Mouse (Mus musculus): ENCODE results near the gene Dbx2. TPM values are rescaled to one million over a fixed set of nuclear protein-coding genes. Genes with fewer than 3 reads are reported as not detected.

Dbx2 gene
- 0.44 and 1.3 TPM in 2 replicates for polyA plus RNA-seq (2014; fragmentation: Nextera tagmentation; extraction: Ambion mirVana)

DNA sequence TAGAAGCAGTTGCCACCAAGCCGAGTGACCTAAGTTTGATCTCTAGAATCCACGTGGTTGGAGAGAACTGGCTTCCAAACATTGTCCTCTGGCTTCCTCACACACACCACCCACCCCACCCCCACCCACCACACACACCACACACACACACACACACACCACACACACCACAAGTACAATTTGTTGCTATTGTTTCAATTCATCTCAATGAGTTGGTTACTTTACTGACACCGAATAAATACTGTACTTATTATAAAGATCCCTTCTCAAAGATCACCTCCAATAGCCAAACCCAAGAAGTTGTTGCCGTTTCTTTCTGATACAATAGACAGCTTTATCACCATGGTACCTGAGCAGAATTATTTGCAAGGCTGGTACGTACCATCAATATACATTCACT is at the start of gene Dbx2:
Gene Dbx2 (minus strand): TSS at position 101 of the 400 bp plus-strand sequence.
- H3K9me3 ChIP-seq (ENCODE audit: control insufficient read depth, low read length): no peaks in the 10 kb centered on the region
- peaks cover 39% of the 10 kb centered on the region for H3K27me3 ChIP-seq (ENCODE audit: control insufficient read depth, insufficient read depth, low read length)
- peaks cover 4% of the 10 kb centered on the region for H3K4me1 ChIP-seq (replicated peaks; ENCODE audit: control insufficient read depth, insufficient read depth, low read length)
- H3K36me3 ChIP-seq (ENCODE audit: control insufficient read depth, insufficient read depth, low read length): no peaks in the 10 kb centered on the region
- WGBS: 88% methylated on average over 5 of the region's 5 CpGs
- DNase-seq (ENCODE audit: low spot score) (no peak), ATAC-seq (replicated peaks; ENCODE audit: low FRiP score) (no peak)
- H3K4me2 ChIP-seq (ENCODE audit: low read depth, low read length, severe bottlenecking): peak within 1 kb of the TSS; percentile 69
- no peak within 1 kb of the TSS; the same call in 1 of the 2 replicates for H3K4me3 ChIP-seq (ENCODE audit: low read depth, low read length)
- no peak within 1 kb of the TSS for H3K9ac ChIP-seq (ENCODE audit: low read length)
- no peak within 1 kb of the TSS for H3K27ac ChIP-seq (ENCODE audit: low read depth, low read length)

- DNase-seq (ENCODE audit: low spot score) (no peak), ATAC-seq (replicated peaks; ENCODE audit: low FRiP score) (peak; percentile 86)
- Histone ChIP-seq H3K4me2 (ENCODE audit: low read depth, low read length, severe bottlenecking) (no peak overlapping the region), H3K4me3 (ENCODE audit: low read depth, low read length) (no peak overlapping the region), H3K4me1 (replicated peaks; ENCODE audit: control insufficient read depth, insufficient read depth, low read length) (peaks cover 2% of the 10 kb centered on the region; the same call in 1 of the 2 replicates), H3K9ac (ENCODE audit: low read length) (no peak overlapping the region), H3K9me3 (ENCODE audit: control insufficient read depth, low read length) (no peaks in the 10 kb centered on the region), H3K36me3 (ENCODE audit: control insufficient read depth, insufficient read depth, low read length) (no peaks in the 10 kb centered on the region), H3K27ac (ENCODE audit: low read depth, low read length) (no peak overlapping the region), H3K27me3 (ENCODE audit: control insufficient read depth, insufficient read depth, low read length) (peaks cover 24% of the 10 kb centered on the region)
- WGBS: 16% methylated on average over 9 of the region's 9 CpGs
Observed at GRCm38 (mm10) chr15:95702206-95702605, 46.4 kb upstream of the Dbx2 start.

DNA sequence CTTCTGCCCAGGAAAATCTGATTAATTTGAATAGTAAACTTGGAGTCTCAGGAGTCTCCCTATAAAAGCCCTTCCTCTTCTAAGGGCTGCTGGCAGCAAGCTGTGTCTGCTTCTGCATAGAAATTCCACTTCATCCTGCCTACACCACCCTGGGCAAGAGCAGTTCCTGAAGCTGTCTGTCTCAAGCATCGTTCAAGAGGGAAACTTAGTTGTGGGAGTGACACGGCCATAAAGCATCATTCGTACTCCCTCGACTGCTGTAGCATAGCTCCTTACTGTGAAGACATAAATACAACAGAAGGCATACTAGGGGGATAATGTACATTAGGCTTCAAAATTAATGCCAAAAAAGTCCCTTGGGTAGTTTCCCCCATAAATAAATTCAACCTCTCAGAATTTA is 45.8 kb upstream of the Dbx2 start:
- H3K9ac ChIP-seq (ENCODE audit: low read length): no peak overlapping the region
- no peaks in the 10 kb centered on the region for H3K9me3 ChIP-seq (ENCODE audit: control insufficient read depth, low read length)
- H3K27me3 ChIP-seq (ENCODE audit: control insufficient read depth, insufficient read depth, low read length): peaks cover 24% of the 10 kb centered on the region
- peak overlapping the region; percentile 8; the same call in 1 of the 2 replicates for H3K4me2 ChIP-seq (ENCODE audit: low read depth, low read length, severe bottlenecking)
- peaks cover 2% of the 10 kb centered on the region; the same call in 1 of the 2 replicates for H3K4me1 ChIP-seq (replicated peaks; ENCODE audit: control insufficient read depth, insufficient read depth, low read length)
- ATAC-seq (replicated peaks; ENCODE audit: low FRiP score) (0 out of 2 replicates have a peak, but pooled peaks have one; percentile 32), DNase-seq (ENCODE audit: low spot score) (no peak)
- no peak overlapping the region for H3K4me3 ChIP-seq (ENCODE audit: low read depth, low read length)
- no peaks in the 10 kb centered on the region for H3K36me3 ChIP-seq (ENCODE audit: control insufficient read depth, insufficient read depth, low read length)
- WGBS: 11% methylated on average over 4 of the region's 4 CpGs
- H3K27ac ChIP-seq (ENCODE audit: low read depth, low read length): no peak overlapping the region

DNA sequence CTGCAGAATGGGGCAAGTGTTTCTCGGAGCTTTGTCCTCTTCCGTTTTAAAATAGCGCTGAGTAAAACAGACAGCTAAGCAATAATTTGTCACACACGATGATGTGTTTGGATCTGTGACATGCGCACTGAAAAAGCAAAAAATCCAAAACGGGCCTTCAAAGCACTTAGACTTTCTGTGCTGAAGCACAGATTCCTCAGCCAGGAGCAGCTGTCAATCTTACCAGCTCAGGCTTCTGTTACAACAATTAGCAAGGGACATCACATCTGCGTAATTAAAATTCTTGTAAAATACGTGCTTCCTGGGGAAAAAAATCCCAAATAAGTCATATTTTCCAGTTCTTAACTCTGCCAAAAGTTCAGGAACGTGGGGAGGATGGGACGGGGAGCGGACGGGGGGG is 43.6 kb upstream of the Dbx2 start:
- DNase-seq (ENCODE audit: low spot score): no peak
- no peak overlapping the region for H3K9ac ChIP-seq (ENCODE audit: low read length)
- no peak overlapping the region for H3K27ac ChIP-seq (ENCODE audit: low read depth, low read length)
- peaks cover 19% of the 10 kb centered on the region for H3K27me3 ChIP-seq (ENCODE audit: control insufficient read depth, insufficient read depth, low read length)
- no peak for ATAC-seq (replicated peaks; ENCODE audit: low FRiP score)
- H3K9me3 ChIP-seq (ENCODE audit: control insufficient read depth, low read length): no peaks in the 10 kb centered on the region
- 76% methylated on average over 12 of the region's 12 CpGs for WGBS
- no peak overlapping the region for H3K4me2 ChIP-seq (ENCODE audit: low read depth, low read length, severe bottlenecking)
- no peak overlapping the region for H3K4me3 ChIP-seq (ENCODE audit: low read depth, low read length)
- H3K4me1 ChIP-seq (replicated peaks; ENCODE audit: control insufficient read depth, insufficient read depth, low read length): peaks cover 2% of the 10 kb centered on the region; the same call in 1 of the 2 replicates
- no peaks in the 10 kb centered on the region for H3K36me3 ChIP-seq (ENCODE audit: control insufficient read depth, insufficient read depth, low read length)

DNA sequence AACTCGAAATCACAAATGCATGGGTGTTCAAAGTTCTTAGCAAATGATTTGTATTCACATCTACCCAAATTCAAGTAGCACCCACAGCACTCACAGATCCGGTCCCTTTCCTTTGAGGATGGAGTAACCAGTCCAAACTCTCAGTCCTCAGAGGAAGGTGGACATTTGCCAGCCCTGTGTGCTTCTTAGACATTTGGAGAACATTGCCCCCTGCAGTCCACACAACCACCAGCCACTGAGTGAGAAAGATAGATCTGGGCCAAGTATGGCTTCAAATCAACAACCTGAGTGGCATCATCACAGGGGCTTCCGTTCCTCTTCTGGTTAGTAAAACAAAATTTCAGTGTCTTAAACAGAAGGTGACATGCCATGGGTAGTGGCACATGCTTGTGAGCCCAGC is 38.0 kb upstream of the Dbx2 start:
- Histone ChIP-seq H3K36me3 (ENCODE audit: control insufficient read depth, insufficient read depth, low read length) (no peaks in the 10 kb centered on the region), H3K4me1 (replicated peaks; ENCODE audit: control insufficient read depth, insufficient read depth, low read length) (peaks cover 3% of the 10 kb centered on the region; the same call in 1 of the 2 replicates), H3K27me3 (ENCODE audit: control insufficient read depth, insufficient read depth, low read length) (peaks cover 3% of the 10 kb centered on the region; the same call in 1 of the 2 replicates), H3K4me2 (ENCODE audit: low read depth, low read length, severe bottlenecking) (no peak overlapping the region), H3K9me3 (ENCODE audit: control insufficient read depth, low read length) (no peaks in the 10 kb centered on the region), H3K4me3 (ENCODE audit: low read depth, low read length) (no peak overlapping the region), H3K9ac (ENCODE audit: low read length) (no peak overlapping the region), H3K27ac (ENCODE audit: low read depth, low read length) (no peak overlapping the region)
- ATAC-seq (replicated peaks; ENCODE audit: low FRiP score) (no peak), DNase-seq (ENCODE audit: low spot score) (no peak)
- 90% methylated on average over 3 of the region's 3 CpGs for WGBS

DNA sequence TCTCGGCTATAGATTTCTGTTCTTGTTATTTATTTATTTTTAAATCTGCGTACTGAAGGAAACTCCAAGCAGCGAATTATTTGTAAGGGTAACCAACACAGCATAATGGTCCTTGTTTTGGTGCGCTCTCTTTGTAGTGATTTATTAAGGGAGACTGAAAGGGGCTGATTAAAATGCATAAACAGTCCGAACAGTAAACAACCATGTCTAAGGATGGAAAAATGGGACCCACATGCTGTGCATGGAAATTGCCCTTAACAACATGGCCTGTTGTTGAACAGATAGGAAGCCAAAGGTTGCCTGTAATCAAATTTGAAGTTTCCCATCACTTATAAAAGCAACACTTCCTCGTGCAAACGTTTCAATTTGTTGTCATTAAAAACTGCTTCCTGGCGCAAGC is 35.8 kb upstream of the Dbx2 start:
- H3K27me3 ChIP-seq (ENCODE audit: control insufficient read depth, insufficient read depth, low read length): no peaks in the 10 kb centered on the region; the same call in 1 of the 2 replicates
- peaks cover 3% of the 10 kb centered on the region; the same call in 1 of the 2 replicates for H3K4me1 ChIP-seq (replicated peaks; ENCODE audit: control insufficient read depth, insufficient read depth, low read length)
- no peak for DNase-seq (ENCODE audit: low spot score)
- no peaks in the 10 kb centered on the region for H3K9me3 ChIP-seq (ENCODE audit: control insufficient read depth, low read length)
- no peak for ATAC-seq (replicated peaks; ENCODE audit: low FRiP score)
- no peak overlapping the region for H3K4me2 ChIP-seq (ENCODE audit: low read depth, low read length, severe bottlenecking)
- H3K36me3 ChIP-seq (ENCODE audit: control insufficient read depth, insufficient read depth, low read length): no peaks in the 10 kb centered on the region
- H3K9ac ChIP-seq (ENCODE audit: low read length): no peak overlapping the region
- no peak overlapping the region for H3K27ac ChIP-seq (ENCODE audit: low read depth, low read length)
- 32% methylated on average over 8 of the region's 8 CpGs for WGBS
- no peak overlapping the region for H3K4me3 ChIP-seq (ENCODE audit: low read depth, low read length)

GRCm38 (mm10) chr15:95691129-95691528 is 35.4 kb upstream of the Dbx2 start:
- no peak overlapping the region for H3K9ac ChIP-seq (ENCODE audit: low read length)
- H3K36me3 ChIP-seq (ENCODE audit: control insufficient read depth, insufficient read depth, low read length): no peaks in the 10 kb centered on the region
- DNase-seq (ENCODE audit: low spot score) (no peak), ATAC-seq (replicated peaks; ENCODE audit: low FRiP score) (no peak)
- peaks cover 3% of the 10 kb centered on the region; the same call in 1 of the 2 replicates for H3K4me1 ChIP-seq (replicated peaks; ENCODE audit: control insufficient read depth, insufficient read depth, low read length)
- no peak overlapping the region for H3K4me2 ChIP-seq (ENCODE audit: low read depth, low read length, severe bottlenecking)
- no peak overlapping the region for H3K27ac ChIP-seq (ENCODE audit: low read depth, low read length)
- no peaks in the 10 kb centered on the region for H3K9me3 ChIP-seq (ENCODE audit: control insufficient read depth, low read length)
- WGBS: 10% methylated on average over 5 of the region's 5 CpGs
- no peaks in the 10 kb centered on the region; the same call in 1 of the 2 replicates for H3K27me3 ChIP-seq (ENCODE audit: control insufficient read depth, insufficient read depth, low read length)
- no peak overlapping the region for H3K4me3 ChIP-seq (ENCODE audit: low read depth, low read length)

- Histone ChIP-seq H3K27me3 (ENCODE audit: control insufficient read depth, insufficient read depth, low read length) (no peaks in the 10 kb centered on the region), H3K9me3 (ENCODE audit: control insufficient read depth, low read length) (no peaks in the 10 kb centered on the region), H3K4me1 (replicated peaks; ENCODE audit: control insufficient read depth, insufficient read depth, low read length) (no peaks in the 10 kb centered on the region), H3K4me3 (ENCODE audit: low read depth, low read length) (no peak overlapping the region), H3K4me2 (ENCODE audit: low read depth, low read length, severe bottlenecking) (no peak overlapping the region), H3K36me3 (ENCODE audit: control insufficient read depth, insufficient read depth, low read length) (no peaks in the 10 kb centered on the region), H3K27ac (ENCODE audit: low read depth, low read length) (no peak overlapping the region), H3K9ac (ENCODE audit: low read length) (no peak overlapping the region)
- DNase-seq (ENCODE audit: low spot score) (no peak), ATAC-seq (replicated peaks; ENCODE audit: low FRiP score) (no peak)
- WGBS: 86% methylated on average over 4 of the region's 4 CpGs
Observed at GRCm38 (mm10) chr15:95682620-95683019, 26.9 kb upstream of the Dbx2 start.

DNA sequence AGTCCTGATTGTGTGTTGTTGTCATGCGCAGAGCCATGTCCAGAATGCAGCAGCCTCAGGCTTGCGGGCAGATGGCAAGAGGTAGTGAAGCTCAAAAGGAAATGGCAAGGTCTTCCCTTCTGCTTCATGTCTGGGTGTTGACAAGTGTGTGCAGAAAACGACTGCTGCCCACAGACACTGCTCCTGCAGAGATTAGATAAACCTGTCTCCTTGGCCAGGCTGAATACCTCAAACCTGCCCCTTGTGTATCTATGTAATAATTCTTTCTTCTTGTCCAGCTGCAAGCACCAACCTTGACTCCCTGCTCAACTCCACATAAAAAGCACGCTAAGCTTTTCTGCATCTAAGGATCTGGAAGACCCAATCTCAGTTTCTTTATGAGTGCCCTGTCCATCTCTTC is 19.9 kb upstream of the Dbx2 start:
- Histone ChIP-seq H3K27ac (ENCODE audit: low read depth, low read length) (no peak overlapping the region), H3K36me3 (ENCODE audit: control insufficient read depth, insufficient read depth, low read length) (no peaks in the 10 kb centered on the region), H3K27me3 (ENCODE audit: control insufficient read depth, insufficient read depth, low read length) (no peaks in the 10 kb centered on the region), H3K4me3 (ENCODE audit: low read depth, low read length) (no peak overlapping the region), H3K9ac (ENCODE audit: low read length) (no peak overlapping the region), H3K4me1 (replicated peaks; ENCODE audit: control insufficient read depth, insufficient read depth, low read length) (no peaks in the 10 kb centered on the region), H3K9me3 (ENCODE audit: control insufficient read depth, low read length) (no peaks in the 10 kb centered on the region), H3K4me2 (ENCODE audit: low read depth, low read length, severe bottlenecking) (no peak overlapping the region)
- 90% methylated on average over 4 of the region's 4 CpGs for WGBS
- DNase-seq (ENCODE audit: low spot score): no peak
- no peak for ATAC-seq (replicated peaks; ENCODE audit: low FRiP score)
